Mouse (Mus musculus) WW6 (cell line): ENCODE data around the gene Gm43638.
"Not testable (repeated sequence)": the region's sequence is repeated elsewhere in the genome, so short reads cannot be mapped to it uniquely, and the experiment has no call there.

Experiments used
- DNase-seq: peaks from one replicate; pipeline ENCODE4 v3.0.0-alpha.2; 2013; ENCODE audit warnings: low read depth, low spot score

Gm43638 gene

DNA sequence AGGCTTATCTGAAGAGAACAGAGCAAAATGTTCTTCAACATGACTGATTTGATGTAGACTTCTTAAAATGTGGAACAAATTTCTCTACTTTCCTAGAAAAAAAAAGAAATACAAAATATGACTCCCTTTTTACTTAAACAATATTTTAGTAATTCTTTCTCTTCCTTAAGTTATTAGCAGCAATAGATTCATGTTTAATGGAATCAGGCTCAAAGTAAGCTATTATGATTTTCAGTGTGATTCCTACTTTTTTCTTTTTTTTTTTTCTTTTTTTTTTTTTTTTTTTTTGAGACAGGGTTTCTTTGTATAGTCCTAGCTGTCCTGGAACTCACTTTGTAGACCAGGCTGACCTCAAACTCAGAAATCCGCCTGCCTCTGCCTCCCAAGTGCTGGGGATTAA, at the start of gene Gm43638:
Gm43638 (minus strand) TSS at position 101 of the 400 bp plus-strand sequence.
- not testable (repeated sequence) for DNase-seq

DNA sequence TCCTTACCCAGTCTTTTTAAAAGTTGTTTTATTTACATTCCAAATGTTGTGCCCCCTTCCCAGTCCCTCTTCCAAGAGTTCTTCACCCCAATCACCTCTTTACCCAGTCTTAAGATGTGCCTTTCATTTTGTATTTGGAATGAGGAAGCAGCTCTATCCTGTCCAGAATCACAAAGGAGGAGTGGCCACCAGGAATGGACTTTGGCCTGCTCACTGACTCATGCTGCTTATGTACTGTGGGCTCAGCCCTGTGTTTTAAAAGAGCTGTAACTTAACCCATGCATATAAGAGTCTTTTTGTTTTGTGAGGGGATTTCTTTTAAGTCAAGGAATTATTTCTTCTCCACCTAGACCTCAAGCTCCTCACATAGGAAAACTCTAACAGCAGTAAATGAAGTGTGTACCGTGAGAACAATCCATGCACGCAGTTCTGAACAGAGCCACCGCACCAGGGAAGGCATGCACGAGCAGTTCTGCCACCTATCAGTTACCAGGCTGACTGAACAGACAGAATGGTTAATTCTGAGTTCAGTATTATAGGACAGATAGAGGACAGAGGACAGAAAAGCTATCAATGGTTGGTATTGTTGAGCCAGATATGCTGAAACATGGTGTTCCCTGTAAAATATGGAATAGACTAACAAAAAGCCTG, 49.5 kb upstream of the Gm43638 start:
- no peak for DNase-seq

DNA sequence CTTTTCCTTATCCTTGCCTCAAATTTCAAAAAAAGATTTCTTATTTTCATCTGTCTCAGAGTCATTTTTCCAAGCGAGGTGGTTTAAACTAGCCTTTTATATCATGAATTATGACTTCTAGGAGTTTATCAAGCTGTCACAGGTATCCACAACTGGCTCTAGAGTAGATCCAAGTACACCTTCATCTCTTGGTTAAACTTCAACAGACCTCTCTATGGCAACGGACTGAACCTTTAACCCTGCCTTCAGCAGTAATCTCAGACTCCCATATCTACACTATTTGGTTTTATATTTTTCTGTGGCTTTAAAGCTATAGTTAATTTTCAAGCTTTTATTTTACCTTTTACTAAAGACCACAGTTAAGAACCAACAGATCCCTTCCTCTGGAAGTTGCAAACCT, 45.7 kb upstream of the Gm43638 start:
- no peak for DNase-seq

DNA sequence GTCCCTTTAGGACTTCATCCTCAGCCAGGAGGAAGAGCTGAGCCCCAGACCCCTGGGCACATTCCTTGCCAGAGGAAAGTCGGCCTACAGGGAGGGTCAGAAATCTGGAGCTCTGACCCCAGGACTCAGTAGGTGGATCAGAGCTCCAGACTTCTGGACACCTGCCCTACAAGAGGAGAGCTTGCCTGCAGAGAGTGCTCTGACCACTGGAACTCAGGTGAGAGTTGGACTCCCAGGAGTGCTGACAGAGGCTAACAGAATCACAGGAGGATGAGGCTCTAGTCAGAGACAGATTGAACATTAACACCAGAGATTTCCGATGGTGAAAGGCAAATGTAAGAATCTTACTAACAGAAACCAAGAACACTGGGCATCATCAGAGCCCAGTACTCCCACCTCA, 37.0 kb upstream of the Gm43638 start:
- not testable (repeated sequence) for DNase-seq

DNA sequence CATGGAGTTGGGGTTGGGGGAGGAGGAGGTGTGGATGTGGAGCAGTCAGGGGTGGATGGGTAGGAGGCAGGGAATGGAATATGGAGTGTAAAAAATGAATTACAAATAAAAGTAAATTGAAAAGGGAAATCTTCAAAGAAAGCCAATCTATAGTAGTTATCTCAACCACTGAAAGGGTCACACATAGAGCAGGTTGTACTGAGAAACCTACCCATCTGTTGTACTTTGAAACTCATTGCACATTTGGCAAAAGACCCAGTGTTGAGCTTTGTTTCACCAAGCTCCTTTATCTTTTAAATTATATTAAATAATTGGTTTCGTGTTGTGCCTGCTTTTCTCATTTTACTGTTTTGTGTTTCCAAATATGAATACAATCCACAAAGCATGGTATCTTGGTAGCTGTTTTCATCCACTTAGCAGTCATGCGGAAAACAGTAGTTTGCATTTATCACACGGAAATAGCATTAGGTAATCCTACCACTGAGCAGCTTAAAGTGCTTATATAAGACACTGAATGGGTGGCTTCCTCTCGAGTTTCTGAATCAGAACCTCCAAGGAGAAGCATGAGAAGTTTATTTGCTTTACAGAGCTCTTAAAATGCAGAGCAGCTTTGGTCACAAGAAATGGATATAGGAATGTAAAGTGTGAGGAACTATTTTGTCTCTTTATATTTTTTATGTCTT, 19.3 kb upstream of the Gm43638 start:
- no peak for DNase-seq

DNA sequence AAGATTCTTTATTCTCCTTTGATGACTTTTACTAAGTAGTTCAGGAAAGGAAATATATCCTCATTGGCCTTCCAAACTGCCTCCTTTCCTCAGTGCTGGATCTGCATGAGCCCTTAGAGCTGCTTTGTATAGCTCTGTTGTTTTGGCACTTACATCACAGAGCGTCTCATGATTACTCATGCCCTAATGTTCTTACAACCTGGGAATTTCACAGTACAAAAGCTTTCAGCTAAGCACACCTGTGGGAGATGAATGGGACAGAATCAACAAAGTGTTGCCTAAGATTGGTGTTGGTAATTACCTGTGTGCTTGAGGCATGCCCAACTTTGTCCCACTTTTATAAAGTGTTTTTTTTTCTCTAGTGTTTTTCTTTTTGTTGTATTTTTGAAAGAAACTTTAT, 16.1 kb upstream of the Gm43638 start:
- no peak for DNase-seq

DNA sequence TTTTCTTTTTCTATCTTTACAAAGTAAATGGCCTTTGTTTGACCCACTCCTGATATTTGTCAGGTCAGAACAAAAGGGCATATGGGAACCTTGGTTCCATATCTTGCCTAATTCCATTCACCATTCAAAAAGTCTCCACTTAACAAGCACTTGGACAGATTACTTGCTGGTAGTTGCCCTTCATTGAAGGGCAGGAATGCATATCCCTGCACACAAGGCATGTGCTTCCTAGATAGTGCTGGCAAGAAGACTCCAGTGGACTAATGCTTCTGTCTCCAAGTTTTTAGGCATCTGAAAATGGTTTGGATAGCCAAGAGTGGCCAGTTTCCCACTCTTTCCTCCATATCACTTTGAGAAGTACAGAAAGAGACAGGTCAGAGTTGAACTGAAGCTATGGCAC, 12.7 kb upstream of the Gm43638 start:
- no peak for DNase-seq

DNA sequence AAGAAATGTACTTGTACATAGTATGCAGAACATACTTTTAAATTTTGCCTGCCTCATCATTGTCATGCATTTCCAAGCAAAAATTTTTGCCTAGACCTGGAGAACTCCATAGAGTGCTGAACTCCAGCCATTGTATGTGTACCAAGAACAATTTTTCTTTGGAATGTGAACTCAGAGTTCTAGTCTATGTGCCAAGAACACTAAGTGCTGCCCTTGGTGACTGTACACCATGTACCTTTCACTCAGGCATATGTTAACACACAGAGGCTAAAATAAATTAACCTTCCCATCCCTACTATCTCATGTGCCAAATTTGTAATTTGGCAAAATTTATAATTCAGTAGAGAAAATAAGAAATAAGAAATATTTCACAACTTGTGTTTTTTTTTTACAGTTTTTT, 12.3 kb upstream of the Gm43638 start:
- DNase-seq = no peak

DNA sequence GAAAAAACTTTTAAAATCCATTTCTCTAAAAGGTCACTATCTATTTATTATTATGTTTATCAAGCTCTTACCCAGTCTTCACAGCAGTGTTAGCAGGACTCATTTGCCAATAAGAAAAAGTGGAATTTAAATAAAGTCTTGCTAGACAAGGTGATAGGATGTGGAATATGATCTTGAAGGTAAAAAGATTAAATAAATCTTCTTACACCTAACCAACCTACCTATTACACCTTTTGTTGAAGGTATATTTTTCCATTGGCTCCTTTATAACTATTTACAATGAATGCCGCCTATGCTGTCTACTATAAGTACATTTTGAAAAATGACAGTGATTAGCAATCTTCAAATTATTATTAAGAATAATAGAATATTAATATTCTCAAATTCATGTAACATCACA, 4.2 kb upstream of the Gm43638 start, which contains the start of gene Ugt2a1:
Ugt2a1 (minus strand) TSS at position 101 of the 400 bp plus-strand sequence.
- no peak for DNase-seq

DNA sequence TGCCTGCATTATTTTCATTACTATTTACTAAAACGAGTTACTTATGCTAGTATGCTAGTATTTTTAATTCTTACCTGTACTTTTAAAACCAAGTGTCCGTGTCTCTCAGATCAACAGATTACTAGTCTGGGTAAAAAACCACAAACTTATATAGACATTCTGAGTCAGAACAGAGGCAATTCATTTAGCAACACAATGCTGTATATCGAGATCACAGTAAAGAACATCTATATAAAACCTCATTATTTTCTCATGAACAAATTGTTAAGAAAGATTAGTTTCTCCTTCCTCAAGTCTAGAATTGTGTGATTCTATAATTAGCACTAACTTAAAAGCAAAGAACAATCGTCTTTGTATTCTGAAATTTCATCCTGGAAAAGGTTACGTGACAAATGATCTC, 4.4 kb downstream of the Gm43638 start, which contains the start of gene Ugt2a2:
Ugt2a2 (minus strand) TSS at position 101 of the 400 bp plus-strand sequence.
- no peak for DNase-seq

DNA sequence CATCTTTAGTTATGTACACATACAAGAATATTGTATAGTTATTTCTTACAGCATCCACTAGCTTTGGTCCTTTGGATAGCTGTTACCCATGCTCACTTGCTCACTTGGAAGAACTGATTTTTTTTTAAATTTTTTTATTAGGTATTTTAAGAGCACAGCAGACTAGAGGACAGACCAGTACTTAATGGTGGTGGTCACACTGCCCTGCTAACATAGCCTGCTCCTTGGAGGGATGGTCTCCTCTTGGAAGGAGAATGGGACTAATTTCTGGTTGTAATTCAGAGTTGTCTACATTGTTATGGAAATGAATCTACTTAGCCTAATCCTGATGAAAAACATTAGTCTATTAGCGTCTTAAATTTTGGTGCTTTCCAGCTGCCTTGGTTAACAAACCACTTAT, 27.8 kb downstream of the Gm43638 start:
- DNase-seq = no peak

DNA sequence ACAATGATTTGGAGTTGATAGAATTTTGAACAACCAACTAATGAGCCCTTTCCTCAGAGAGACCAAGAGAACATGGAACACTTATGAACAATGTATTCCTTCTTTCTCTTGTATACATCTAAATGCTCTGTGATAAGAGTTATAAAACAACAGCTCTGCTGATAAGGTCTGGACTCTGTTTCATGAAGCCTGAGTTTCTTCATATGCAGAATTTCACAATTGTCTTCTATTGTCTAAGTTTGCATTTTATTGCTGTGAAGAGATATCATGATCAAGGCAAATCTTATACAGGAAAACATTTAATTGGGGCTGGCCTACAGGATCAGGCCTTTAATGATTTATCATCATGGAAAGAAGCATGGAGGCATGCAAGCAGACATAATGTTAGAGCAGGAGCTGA, 28.9 kb downstream of the Gm43638 start:
- DNase-seq = no peak

DNA sequence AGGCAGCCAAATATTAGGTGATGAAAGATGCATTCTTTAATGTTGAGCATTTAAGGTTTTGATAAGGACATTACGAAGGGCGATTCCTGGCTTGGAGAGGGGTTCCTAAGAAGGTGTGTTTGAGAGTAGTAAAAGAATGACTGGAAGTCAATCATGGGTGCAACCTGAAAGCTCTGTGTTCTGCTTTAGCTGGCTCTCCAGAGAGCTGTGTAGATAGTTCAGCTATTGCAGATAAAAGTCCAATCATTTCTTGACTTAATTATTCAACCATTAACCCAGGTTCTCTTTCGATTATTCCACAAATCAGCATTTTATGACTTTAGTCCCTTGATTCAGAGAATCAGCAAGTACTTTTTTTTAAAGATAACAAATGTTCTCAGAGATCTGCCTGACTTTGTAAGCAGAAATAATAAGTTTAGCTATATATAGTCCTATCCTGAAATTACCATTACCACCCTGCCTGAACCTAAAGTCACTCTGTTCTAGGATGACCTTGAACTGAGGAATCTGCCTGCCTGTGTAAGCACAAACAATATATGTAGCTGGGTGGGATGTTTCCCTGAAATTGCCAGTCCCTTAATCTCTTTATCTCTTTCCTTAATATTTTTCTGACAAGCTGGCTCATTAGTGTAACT, 30.3 kb downstream of the Gm43638 start:
- DNase-seq = no peak

DNA sequence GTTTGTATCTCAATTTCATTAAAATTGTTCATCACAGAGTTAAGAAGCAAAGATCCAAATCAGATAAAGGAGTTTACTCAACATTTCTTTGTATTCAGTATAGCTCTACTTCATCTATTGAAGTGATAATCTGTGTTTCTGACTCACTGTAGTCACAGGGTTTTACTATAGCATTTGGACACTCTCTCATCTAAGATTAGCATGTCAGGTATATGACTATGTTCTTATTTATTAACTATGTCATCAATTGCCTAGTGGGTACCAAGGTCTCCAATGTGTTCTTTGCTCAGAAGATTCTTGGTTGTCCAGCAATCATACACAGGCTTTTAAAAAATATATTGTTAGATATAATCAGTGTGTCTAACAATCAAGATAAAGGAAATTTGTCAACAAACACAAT, 31.1 kb downstream of the Gm43638 start:
- DNase-seq = no peak

DNA sequence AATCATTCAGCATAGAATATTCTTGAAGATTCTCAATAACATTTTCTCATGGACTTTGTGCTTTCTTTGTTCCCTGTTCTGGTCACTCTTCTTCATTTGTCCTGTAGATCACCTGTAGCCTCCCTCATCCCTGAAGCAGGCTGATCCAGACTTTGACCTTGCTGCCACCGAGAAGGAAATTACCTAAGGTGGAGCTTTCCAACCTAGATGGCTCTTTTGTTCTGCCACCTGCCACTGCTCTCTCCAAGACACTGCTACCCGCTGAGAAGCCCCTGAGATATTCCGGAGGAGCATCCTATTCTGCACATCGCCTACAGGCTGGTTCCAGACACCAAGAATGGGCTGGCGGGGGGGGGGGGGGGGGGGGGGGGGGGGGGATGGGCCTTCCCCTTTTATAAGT, 34.1 kb downstream of the Gm43638 start:
- DNase-seq = not testable (repeated sequence)

DNA sequence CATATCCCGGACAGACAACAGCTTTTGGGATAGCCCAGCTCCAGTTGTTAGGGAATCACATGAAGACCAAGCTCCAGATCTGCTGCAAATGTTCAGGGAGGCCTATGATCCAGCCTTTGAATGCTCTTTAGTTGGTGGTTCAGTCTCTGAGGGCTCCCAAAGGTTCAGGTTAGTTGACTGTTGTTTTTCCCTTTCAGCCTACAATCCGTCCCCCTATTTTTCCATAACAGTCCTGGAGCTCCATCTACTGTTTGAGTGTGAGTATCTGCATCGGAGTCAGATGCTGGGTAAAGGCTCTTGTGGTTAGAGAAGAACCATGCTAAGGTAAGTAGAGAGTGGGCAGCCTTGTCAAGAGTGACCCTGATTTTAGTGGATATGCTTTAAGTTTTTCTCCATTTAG, 50.3 kb downstream of the Gm43638 start:
- DNase-seq = no peak

DNA sequence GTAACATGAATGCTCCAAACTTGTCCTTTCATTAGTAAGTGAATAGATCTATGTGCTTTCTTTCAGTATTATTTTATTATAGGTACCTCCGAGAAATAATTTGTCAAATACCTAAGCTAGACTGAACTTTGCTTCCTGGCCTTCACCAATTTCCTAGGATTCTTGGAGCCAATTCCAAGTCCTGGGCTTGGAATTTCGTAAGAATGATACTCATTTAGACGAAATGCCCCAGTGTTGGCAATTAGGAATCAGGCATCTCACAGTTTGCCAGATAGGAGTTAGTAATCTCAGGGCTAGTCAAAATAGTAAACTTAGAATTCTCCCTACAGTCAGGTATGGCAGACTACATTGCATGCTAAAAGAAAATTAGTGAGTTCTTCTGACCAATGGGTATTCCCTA, 60.9 kb downstream of the Gm43638 start:
- no peak for DNase-seq

DNA sequence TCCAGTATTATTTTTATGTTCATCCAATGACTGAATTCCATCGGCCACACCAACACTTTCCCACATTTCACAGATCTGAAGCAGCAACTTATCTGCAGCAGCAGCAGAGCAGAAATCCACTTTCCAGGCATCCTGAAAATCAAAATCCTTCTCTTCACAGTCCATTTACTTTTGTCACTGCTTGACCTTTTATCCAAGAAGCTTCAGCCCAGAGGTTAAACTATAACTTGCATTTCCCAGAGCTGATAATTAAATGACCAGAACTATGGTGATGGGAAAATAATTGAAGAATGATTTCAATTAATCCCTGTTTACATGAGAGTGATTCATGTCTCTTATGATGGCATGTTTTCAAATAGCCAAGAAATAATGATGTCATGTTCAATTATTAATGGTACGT, 62.6 kb downstream of the Gm43638 start, which contains the start of gene Ugt2b38:
Ugt2b38 (minus strand) TSS at position 163 of the 400 bp plus-strand sequence.
- DNase-seq = not testable (repeated sequence)
